Mouse (Mus musculus): ENCODE data around the gene Cfap298. TPM values are rescaled to one million over a fixed set of nuclear protein-coding genes. Genes with fewer than 3 reads are reported as not detected.

The Cfap298 gene
- total and polyA plus RNA-seq, 3 experiments: 68.5 to 117 TPM; not detected in 1

- TF ChIP-seq MAX (IDR thresholded peaks at IDR 0.05; ENCODE audit: low read length) (no peak), ETS1 (IDR thresholded peaks at IDR 0.05; ENCODE audit: low read depth, low read length) (no peak), CTCF (IDR thresholded peaks at IDR 0.05 in 2 of 3, conservative IDR thresholded peaks at IDR 0.05 in 1 of 3; ENCODE audit: control insufficient read depth in 1 of 3, insufficient read depth in 1 of 3, low read depth in 2 of 3, low read length in 3 of 3, poor library complexity in 1 of 3, severe bottlenecking in 1 of 3) (no peak), E2F4 (IDR thresholded peaks at IDR 0.05; ENCODE audit: borderline replicate concordance, low read depth, low read length) (no peak), BHLHE40 (IDR thresholded peaks at IDR 0.05; ENCODE audit: borderline replicate concordance, low read depth, low read length) (no peak), UBTF (IDR thresholded peaks at IDR 0.05; ENCODE audit: borderline replicate concordance, insufficient read depth, low read depth, low read length) (no peak), CHD1 (IDR thresholded peaks at IDR 0.05; ENCODE audit: low read depth, low read length) (no peak), SMC3 (IDR thresholded peaks at IDR 0.05; ENCODE audit: low read depth, low read length) (no peak), MYC (IDR thresholded peaks at IDR 0.05; ENCODE audit: low read depth, low read length) (no peak), TCF12 (IDR thresholded peaks at IDR 0.05; ENCODE audit: low read depth, low read length) (no peak), NRF1 (IDR thresholded peaks at IDR 0.05; ENCODE audit: insufficient read depth, low read depth, low read length, poor library complexity, severe bottlenecking) (no peak), GATA1 (IDR thresholded peaks at IDR 0.05; ENCODE audit: low read depth, low read length) (no peak), MAFK (IDR thresholded peaks at IDR 0.05; ENCODE audit: borderline replicate concordance, low read depth, low read length) (no peak), USF1 (IDR thresholded peaks at IDR 0.05; ENCODE audit: low read depth, low read length) (no peak), POLR2A (IDR thresholded peaks at IDR 0.05; ENCODE audit: control insufficient read depth in 1 of 2, insufficient read depth in 1 of 2, low read depth in 1 of 2, low read length in 2 of 2, poor library complexity in 1 of 2) (no peak), TBP (IDR thresholded peaks at IDR 0.05; ENCODE audit: low read depth, low read length) (no peak)
- Histone ChIP-seq H3K9ac (ENCODE audit: control insufficient read depth, low read depth, low read length, poor library complexity, severe bottlenecking) (no peak overlapping the region), H3K4me1 (ENCODE audit: control insufficient read depth in 1 of 2, insufficient read depth in 2 of 2, low read length in 2 of 2) (no peaks in the 10 kb centered on the region), H3K4me3 (ENCODE audit: control insufficient read depth in 1 of 2, insufficient read depth in 1 of 2, low read depth in 2 of 2, low read length in 2 of 2) (no peak overlapping the region), H3K36me3 (ENCODE audit: control insufficient read depth in 1 of 2, insufficient read depth in 2 of 2, low read length in 2 of 2) (peaks cover 0 to 5% of the 10 kb centered on the region in 2 experiments; a peak in 2 of 4 replicates), H3K27ac (ENCODE audit: control insufficient read depth, low read depth, low read length) (no peak overlapping the region), H3K9me3 (replicated peaks; ENCODE audit: insufficient read depth, low read length) (no peaks in the 10 kb centered on the region), H3K79me2 (ENCODE audit: control insufficient read depth, insufficient read depth, low read length, poor library complexity) (no peaks in the 10 kb centered on the region), H3K27me3 (ENCODE audit: control insufficient read depth in 1 of 2, insufficient read depth in 2 of 2, low read length in 2 of 2) (no peaks in the 10 kb centered on the region)
- DNase-seq (ENCODE audit: low read depth, low spot score): no peak
These were observed 18.2 kb upstream of the Cfap298 start for GRCm38 (mm10) chr16:90953147-90953546.

GRCm38 (mm10) chr16:90950354-90950963, 15.5 kb upstream of the Cfap298 start:
- H3K27me3 ChIP-seq (ENCODE audit: control insufficient read depth in 1 of 2, insufficient read depth in 2 of 2, low read length in 2 of 2): no peaks in the 10 kb centered on the region
- TF ChIP-seq MAX (IDR thresholded peaks at IDR 0.05; ENCODE audit: low read length) (no peak), NELFE (IDR thresholded peaks at IDR 0.05; ENCODE audit: low read depth, low read length) (no peak), JUND (IDR thresholded peaks at IDR 0.05; ENCODE audit: low read depth, low read length) (no peak), ZMIZ1 (IDR thresholded peaks at IDR 0.05; ENCODE audit: low read depth, low read length) (no peak), MYC (IDR thresholded peaks at IDR 0.05; ENCODE audit: low read depth, low read length) (no peak), NRF1 (IDR thresholded peaks at IDR 0.05; ENCODE audit: insufficient read depth, low read depth, low read length, poor library complexity, severe bottlenecking) (no peak), GABPA (IDR thresholded peaks at IDR 0.05; ENCODE audit: low read depth, low read length) (no peak), RCOR1 (IDR thresholded peaks at IDR 0.05; ENCODE audit: low read depth, low read length) (no peak), USF1 (IDR thresholded peaks at IDR 0.05; ENCODE audit: low read depth, low read length) (no peak), RAD21 (IDR thresholded peaks at IDR 0.05; ENCODE audit: low read depth, low read length) (no peak), GATA1 (IDR thresholded peaks at IDR 0.05; ENCODE audit: low read depth, low read length) (no peak), MAFK (IDR thresholded peaks at IDR 0.05; ENCODE audit: borderline replicate concordance, low read depth, low read length) (no peak), KAT2A (conservative IDR thresholded peaks at IDR 0.05; ENCODE audit: low read depth, low read length) (no peak), ZNF384 (IDR thresholded peaks at IDR 0.05; ENCODE audit: low read depth, low read length) (no peak), CHD1 (IDR thresholded peaks at IDR 0.05; ENCODE audit: low read depth, low read length) (no peak), MEF2A (IDR thresholded peaks at IDR 0.05; ENCODE audit: extremely low read depth, insufficient replicate concordance, low read depth, low read length, poor library complexity, severe bottlenecking) (no peak), TCF12 (IDR thresholded peaks at IDR 0.05; ENCODE audit: low read depth, low read length) (no peak)
- H3K79me2 ChIP-seq (ENCODE audit: control insufficient read depth, insufficient read depth, low read length, poor library complexity): no peaks in the 10 kb centered on the region
- DNase-seq (ENCODE audit: low read depth, low spot score): no peak
- no peak overlapping the region for H3K4me3 ChIP-seq (ENCODE audit: control insufficient read depth in 1 of 2, insufficient read depth in 1 of 2, low read depth in 2 of 2, low read length in 2 of 2)
- peaks cover 0 to 3% of the 10 kb centered on the region in 2 experiments; a peak in 2 of 4 replicates for H3K36me3 ChIP-seq (ENCODE audit: control insufficient read depth in 1 of 2, insufficient read depth in 2 of 2, low read length in 2 of 2)
- no peak overlapping the region for H3K9ac ChIP-seq (ENCODE audit: control insufficient read depth, low read depth, low read length, poor library complexity, severe bottlenecking)
- H3K27ac ChIP-seq (ENCODE audit: control insufficient read depth, low read depth, low read length): no peak overlapping the region
- H3K4me1 ChIP-seq (ENCODE audit: control insufficient read depth in 1 of 2, insufficient read depth in 2 of 2, low read length in 2 of 2): no peaks in the 10 kb centered on the region
- no peaks in the 10 kb centered on the region for H3K9me3 ChIP-seq (replicated peaks; ENCODE audit: insufficient read depth, low read length)

Data from MEL (cell line).